In genomic region chrX:102005141-102005641, GRCm38 (mm10) we compare ENCODE assay signal across 7 mouse cellular contexts.
DNase-seq lines count a peak whose midpoint lies in the region; ATAC-seq lines count a peak whose summit lies in the region.

No protein-coding gene starts in this region.

- peak overlapping the region; percentile 37 for H3K4me2 ChIP-seq in liver, embryonic 11.5 days
- peak overlapping the region; percentile 53 for H3K4me2 ChIP-seq in embryonic facial prominence, embryonic 14.5 days (ENCODE audit: low read depth, low read length)
- H3K4me2 ChIP-seq in intestine, embryonic 14.5 days (ENCODE audit: low read length): peak overlapping the region; percentile 39
- peak overlapping the region; percentile 54 for H3K4me2 ChIP-seq in midbrain, embryonic 12.5 days (replicated peaks)

- H3K27me3 ChIP-seq in liver, embryonic 11.5 days (replicated peaks; ENCODE audit: control insufficient read depth, insufficient read depth, low read length): peaks cover 63% of the 10 kb centered on the region
- peaks cover 43% of the 10 kb centered on the region for H3K27me3 ChIP-seq in embryonic facial prominence, embryonic 14.5 days (replicated peaks; ENCODE audit: control insufficient read depth, insufficient read depth, low read length)
- H3K27me3 ChIP-seq in intestine, embryonic 14.5 days (replicated peaks; ENCODE audit: control insufficient read depth, insufficient read depth, low read length): peaks cover 21% of the 10 kb centered on the region; the same call in 1 of the 2 replicates
- peaks cover 90% of the 10 kb centered on the region for H3K27me3 ChIP-seq in midbrain, embryonic 12.5 days

- H3K9me3 ChIP-seq in liver, embryonic 11.5 days (ENCODE audit: control insufficient read depth, low read length): no peaks in the 10 kb centered on the region
- H3K9me3 ChIP-seq in embryonic facial prominence, embryonic 14.5 days (ENCODE audit: control insufficient read depth, low read length): no peaks in the 10 kb centered on the region
- no peaks in the 10 kb centered on the region for H3K9me3 ChIP-seq in intestine, embryonic 14.5 days (ENCODE audit: control insufficient read depth, low read length)
- no peaks in the 10 kb centered on the region for H3K9me3 ChIP-seq in midbrain, embryonic 12.5 days

- 27% methylated on average over 10 of the region's 10 CpGs for WGBS in liver, embryonic 11.5 days
- WGBS in embryonic facial prominence, embryonic 14.5 days: 27% methylated on average over 6 of the region's 10 CpGs
- WGBS in intestine, embryonic 14.5 days: 13% methylated on average over 10 of the region's 10 CpGs
- 17% methylated on average over 9 of the region's 10 CpGs for WGBS in midbrain, embryonic 12.5 days

- H3K4me1 ChIP-seq in liver, embryonic 11.5 days (replicated peaks; ENCODE audit: control insufficient read depth, insufficient read depth, low read length): no peaks in the 10 kb centered on the region
- 0 out of 2 replicates have a peak, but pooled peaks cover 3% of the 10 kb centered on the region for H3K4me1 ChIP-seq in embryonic facial prominence, embryonic 14.5 days (ENCODE audit: control insufficient read depth, insufficient read depth, low read length)
- peaks cover 9% of the 10 kb centered on the region; the same call in 1 of the 2 replicates for H3K4me1 ChIP-seq in intestine, embryonic 14.5 days (replicated peaks; ENCODE audit: control insufficient read depth, insufficient read depth, low read length)
- peaks cover 17% of the 10 kb centered on the region for H3K4me1 ChIP-seq in midbrain, embryonic 12.5 days

- no peak overlapping the region for H3K9ac ChIP-seq in liver, embryonic 11.5 days (ENCODE audit: low read depth, low read length)
- H3K9ac ChIP-seq in embryonic facial prominence, embryonic 14.5 days (ENCODE audit: low read depth, low read length): no peak overlapping the region
- H3K9ac ChIP-seq in intestine, embryonic 14.5 days (ENCODE audit: low read length): no peak overlapping the region
- 0 out of 2 replicates have a peak overlapping the region, but pooled peaks have one; percentile 11 for H3K9ac ChIP-seq in midbrain, embryonic 12.5 days (replicated peaks)

- H3K36me3 ChIP-seq in liver, embryonic 11.5 days (ENCODE audit: control insufficient read depth, insufficient read depth, low read length): no peaks in the 10 kb centered on the region
- H3K36me3 ChIP-seq in embryonic facial prominence, embryonic 14.5 days (ENCODE audit: control insufficient read depth, insufficient read depth, low read length): no peaks in the 10 kb centered on the region
- no peaks in the 10 kb centered on the region for H3K36me3 ChIP-seq in intestine, embryonic 14.5 days (ENCODE audit: control insufficient read depth, insufficient read depth, low read length)
- no peaks in the 10 kb centered on the region for H3K36me3 ChIP-seq in midbrain, embryonic 12.5 days

- no peak for ATAC-seq in liver, embryonic 11.5 days (replicated peaks; ENCODE audit: low FRiP score)
- peak; percentile 80 for ATAC-seq in embryonic facial prominence, embryonic 14.5 days (ENCODE audit: low read depth)
- peak; percentile 74 for ATAC-seq in intestine, embryonic 14.5 days (replicated peaks; ENCODE audit: low FRiP score, low TSS enrichment, low read depth)
- 0 out of 2 replicates have a peak, but pooled peaks have one; percentile 36 for ATAC-seq in midbrain, embryonic 12.5 days (ENCODE audit: low FRiP score, low read depth)

- no peak overlapping the region for H3K27ac ChIP-seq in liver, embryonic 11.5 days (ENCODE audit: low read depth, low read length)
- H3K27ac ChIP-seq in embryonic facial prominence, embryonic 14.5 days (replicated peaks; ENCODE audit: low read depth, low read length): peak overlapping the region; percentile 28; the same call in 1 of the 2 replicates
- no peak overlapping the region for H3K27ac ChIP-seq in intestine, embryonic 14.5 days (ENCODE audit: low read depth)
- H3K27ac ChIP-seq in midbrain, embryonic 12.5 days (replicated peaks): no peak overlapping the region

- no peak for DNase-seq in liver, embryonic 11.5 days (ENCODE audit: low spot score)
- no peak for DNase-seq in liver
- peak; percentile 46 for DNase-seq in embryonic facial prominence, embryonic 14.5 days (ENCODE audit: low spot score)
- DNase-seq in intestine, embryonic 14.5 days (ENCODE audit: low spot score): no peak
- DNase-seq in urinary bladder, postnatal 25 days (ENCODE audit: low spot score): no peak
- DNase-seq in cerebellum, postnatal 36 days: no peak

- peak overlapping the region; percentile 10; the same call in 1 of the 2 replicates for H3K4me3 ChIP-seq in liver, embryonic 11.5 days (ENCODE audit: low read depth, low read length)
- peak overlapping the region; percentile 14 for H3K4me3 ChIP-seq in embryonic facial prominence, embryonic 14.5 days (ENCODE audit: low read depth, low read length)
- H3K4me3 ChIP-seq in intestine, embryonic 14.5 days (ENCODE audit: low read depth, low read length): no peak overlapping the region
- peak overlapping the region; percentile 31 for H3K4me3 ChIP-seq in midbrain, embryonic 12.5 days
